Mouse (Mus musculus) myocyte (in vitro differentiated cells): ENCODE measurements around the gene Mt3. TPM values are rescaled to one million over a fixed set of nuclear protein-coding genes. Genes with fewer than 3 reads are reported as not detected.

Experiments
- H3K27me3 ChIP-seq: one replicate; pipeline ENCODE4 v1.6.1; 2011; ENCODE audit not compliant: control insufficient read depth, insufficient read depth, insufficient read length
- H3K36me3 ChIP-seq: one replicate; pipeline ENCODE4 v1.6.1; 2011; ENCODE audit not compliant: control insufficient read depth, insufficient read depth
- H3K4me2 ChIP-seq: one replicate; pipeline ENCODE4 v1.6.1; 2011; ENCODE audit warnings: low read depth, control low read depth
- H3K4me3 ChIP-seq: one replicate; pipeline ENCODE4 v1.5.1; 2011; ENCODE audit warnings: mild to moderate bottlenecking, control low read depth, moderate library complexity
- H3K79me2 ChIP-seq: one replicate; pipeline ENCODE4 v1.6.1; 2011; ENCODE audit not compliant: control insufficient read depth, insufficient read depth
- H3ac ChIP-seq: one replicate; pipeline ENCODE4 v1.6.1; 2011; ENCODE audit not compliant: control insufficient read depth, insufficient read length
- CEBPB ChIP-seq: IDR thresholded peaks from 2 replicates; pipeline ENCODE4 v1.6.1; 2011; ENCODE audit warnings: mild to moderate bottlenecking, moderate library complexity; ENCODE audit not compliant: poor library complexity, insufficient read depth, severe bottlenecking
- E2F4 ChIP-seq: IDR thresholded peaks from one replicate; pipeline ENCODE4 v1.6.1; 2011; ENCODE audit warnings: mild to moderate bottlenecking, control low read depth, moderate library complexity; ENCODE audit not compliant: insufficient read depth
- MAX ChIP-seq: IDR thresholded peaks from one replicate; pipeline ENCODE4 v1.6.1; 2011; ENCODE audit warnings: low read depth, mild to moderate bottlenecking, control low read depth
- MYOD1 ChIP-seq, 3 experiments: IDR thresholded peaks; one replicate each; pipeline ENCODE4 v1.6.1; 2011; ENCODE audit warnings: control low read depth in 2 of 3, low read depth in 2 of 3, mild to moderate bottlenecking in 2 of 3, moderate library complexity in 1 of 3; ENCODE audit not compliant: insufficient read length in 2 of 3, control insufficient read depth in 1 of 3
- MYOG ChIP-seq, 3 experiments: IDR thresholded peaks; one replicate each; pipeline ENCODE4 v1.6.1; 2011; ENCODE audit warnings: control low read depth in 2 of 3, low read depth in 2 of 3, mild to moderate bottlenecking in 2 of 3; ENCODE audit not compliant: insufficient read length in 2 of 3, control insufficient read depth in 1 of 3, insufficient read depth in 1 of 3
- POLR2A ChIP-seq: IDR thresholded peaks from one replicate; pipeline ENCODE4 v1.6.1; 2011; ENCODE audit warnings: low read depth, mild to moderate bottlenecking, control low read depth, moderate library complexity; ENCODE audit not compliant: insufficient read length
- POLR2AphosphoS2 ChIP-seq: IDR thresholded peaks from one replicate; pipeline ENCODE4 v1.6.1; 2011; ENCODE audit warnings: low read depth, control low read depth; ENCODE audit not compliant: insufficient read length
- REST ChIP-seq: IDR thresholded peaks from one replicate; pipeline ENCODE4 v1.6.1; 2011; ENCODE audit warnings: mild to moderate bottlenecking, control low read depth, moderate library complexity; ENCODE audit not compliant: insufficient read depth, insufficient read length
- SRF ChIP-seq: IDR thresholded peaks from one replicate; pipeline ENCODE4 v1.6.1; 2011; ENCODE audit warnings: low read depth; ENCODE audit not compliant: control insufficient read depth, insufficient read length
- TCF12 ChIP-seq: IDR thresholded peaks from one replicate; pipeline ENCODE4 v1.6.1; 2011; ENCODE audit warnings: mild to moderate bottlenecking, control low read depth; ENCODE audit not compliant: poor library complexity, insufficient read depth, severe bottlenecking
- TCF3 ChIP-seq: IDR thresholded peaks from one replicate; pipeline ENCODE4 v1.6.1; 2011; ENCODE audit warnings: low read depth, control low read depth; ENCODE audit not compliant: insufficient read length
- USF1 ChIP-seq: IDR thresholded peaks from one replicate; pipeline ENCODE4 v1.6.1; 2011; ENCODE audit warnings: low read depth, mild to moderate bottlenecking, control low read depth, moderate library complexity
- polyA plus RNA-seq: library from polyadenylated mRNA; unstranded; fragments of >200 nt; fragmentation: generic; extraction: Trizol; gene quantifications from one replicate; pipeline ENCODE4 v1.2.1, GENCODE M21; 2012; ENCODE audit warnings: missing spikeins

Mt3 gene
- polyA plus RNA-seq, 1 experiment: 0.32 TPM

GRCm38 (mm10) chr8:94110526-94111177, 41.8 kb upstream of the Mt3 start:
- H3K4me3 ChIP-seq: no peak overlapping the region
- TF ChIP-seq CEBPB (no peak), SRF (no peak), MYOD1 (IDR thresholded peaks at IDR 0.05; ENCODE audit: control insufficient read depth in 1 of 3, insufficient read length in 2 of 3, low read depth in 2 of 3) (peak in 1 of 3 experiments; percentile 17)
- no peak overlapping the region for H3ac ChIP-seq
- H3K79me2 ChIP-seq: no peaks in the 10 kb centered on the region
- H3K27me3 ChIP-seq: no peaks in the 10 kb centered on the region
- H3K36me3 ChIP-seq: no peaks in the 10 kb centered on the region
- no peak overlapping the region for H3K4me2 ChIP-seq

DNA sequence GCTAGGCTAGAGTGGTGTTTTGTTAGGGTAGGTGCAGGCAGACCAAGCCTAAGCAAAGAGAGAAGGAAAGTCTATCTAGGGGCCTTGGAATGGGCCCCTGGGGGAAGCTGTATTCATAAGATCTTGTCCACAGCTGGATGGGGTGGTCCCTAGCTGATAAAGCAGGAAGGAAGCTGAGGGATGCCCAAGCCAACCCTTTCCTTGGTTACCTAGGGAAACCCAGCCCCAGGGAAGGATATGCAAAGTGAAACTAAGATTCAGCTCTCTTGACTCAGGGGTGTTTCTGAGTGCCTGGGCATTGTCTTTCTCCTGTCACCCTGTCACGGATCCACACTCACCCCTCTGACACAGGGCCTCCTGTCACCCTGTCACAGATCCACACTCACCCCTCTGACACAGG, 39.0 kb upstream of the Mt3 start:
- H3K4me2 ChIP-seq: no peak overlapping the region
- no peaks in the 10 kb centered on the region for H3K36me3 ChIP-seq
- no peak overlapping the region for H3K4me3 ChIP-seq
- no peaks in the 10 kb centered on the region for H3K27me3 ChIP-seq
- H3ac ChIP-seq: no peak overlapping the region
- TF ChIP-seq POLR2A (no peak), USF1 (no peak), E2F4 (no peak), CEBPB (no peak), MYOG (IDR thresholded peaks at IDR 0.05; ENCODE audit: control insufficient read depth in 1 of 3, insufficient read depth in 1 of 3, insufficient read length in 2 of 3, low read depth in 2 of 3) (no peak), REST (no peak), TCF12 (no peak), POLR2AphosphoS2 (no peak), TCF3 (no peak), MYOD1 (IDR thresholded peaks at IDR 0.05; ENCODE audit: control insufficient read depth in 1 of 3, insufficient read length in 2 of 3, low read depth in 2 of 3) (no peak), SRF (no peak), MAX (no peak)
- H3K79me2 ChIP-seq: no peaks in the 10 kb centered on the region

DNA sequence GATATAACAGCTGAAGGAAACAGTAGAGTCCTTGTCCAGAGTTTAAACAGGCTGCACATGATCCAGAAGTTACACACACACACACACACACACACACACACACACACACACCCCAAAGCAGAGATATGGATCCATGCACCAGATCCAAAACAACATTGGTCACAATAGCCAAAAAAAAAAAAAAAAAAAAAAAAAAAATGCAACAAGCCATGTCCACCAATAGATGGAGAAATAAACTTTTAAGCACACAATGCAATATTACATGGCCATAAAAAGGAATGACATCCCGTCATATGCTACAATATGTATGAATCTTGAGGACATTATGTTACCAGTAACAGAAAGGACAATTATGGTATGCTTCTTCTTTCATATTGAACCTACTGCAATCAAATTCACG, 38.4 kb upstream of the Mt3 start:
- no peak overlapping the region for H3K4me2 ChIP-seq
- H3K27me3 ChIP-seq: no peaks in the 10 kb centered on the region
- no peak overlapping the region for H3K4me3 ChIP-seq
- TF ChIP-seq MYOD1 (IDR thresholded peaks at IDR 0.05; ENCODE audit: control insufficient read depth in 1 of 3, insufficient read length in 2 of 3, low read depth in 2 of 3): no peak
- no peak for TF ChIP-seq REST
- TF ChIP-seq MYOG (IDR thresholded peaks at IDR 0.05; ENCODE audit: control insufficient read depth in 1 of 3, insufficient read depth in 1 of 3, insufficient read length in 2 of 3, low read depth in 2 of 3): no peak
- no peak for TF ChIP-seq SRF
- TF ChIP-seq POLR2AphosphoS2: no peak
- TF ChIP-seq E2F4: no peak
- TF ChIP-seq MAX: no peak
- TF ChIP-seq POLR2A: no peak
- no peak for TF ChIP-seq TCF12
- no peak for TF ChIP-seq USF1
- no peak for TF ChIP-seq CEBPB
- no peak for TF ChIP-seq TCF3
- no peak overlapping the region for H3ac ChIP-seq
- no peaks in the 10 kb centered on the region for H3K36me3 ChIP-seq
- no peaks in the 10 kb centered on the region for H3K79me2 ChIP-seq

DNA sequence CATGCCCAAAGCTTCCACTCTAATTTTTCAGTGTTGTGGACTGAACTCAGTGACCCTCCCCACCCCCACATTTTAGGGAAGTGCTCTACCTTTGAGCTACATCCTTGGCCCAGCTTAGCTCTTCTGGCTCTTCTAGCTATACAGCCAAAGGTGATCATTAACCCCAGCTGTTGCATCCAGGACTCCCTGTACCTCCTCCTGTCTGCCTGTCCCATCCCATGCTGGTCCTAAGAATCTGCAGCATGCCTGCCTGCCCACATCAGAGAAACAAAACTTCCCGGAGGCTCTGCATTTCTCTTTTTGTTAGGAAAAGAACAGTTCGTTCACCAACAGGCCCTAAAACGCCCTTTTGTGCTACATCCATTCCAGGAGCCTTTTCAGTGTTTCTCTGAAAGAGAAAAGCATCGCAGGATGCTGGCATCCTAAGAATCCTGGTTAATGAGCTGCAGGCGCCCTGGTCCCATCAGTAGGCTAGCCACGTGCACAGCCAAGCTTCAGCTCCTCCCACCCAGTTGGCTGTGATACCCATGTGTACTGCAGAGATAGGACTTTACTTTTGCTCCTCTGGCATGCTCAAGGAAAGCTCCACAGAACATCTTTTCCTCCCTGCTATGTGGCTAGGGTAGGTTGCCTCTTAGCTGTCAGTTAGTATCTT, 33.5 kb upstream of the Mt3 start:
- no peak for TF ChIP-seq TCF3
- TF ChIP-seq REST: no peak
- no peak for TF ChIP-seq POLR2A
- TF ChIP-seq MAX: no peak
- TF ChIP-seq POLR2AphosphoS2: no peak
- TF ChIP-seq MYOD1 (IDR thresholded peaks at IDR 0.05; ENCODE audit: control insufficient read depth in 1 of 3, insufficient read length in 2 of 3, low read depth in 2 of 3): no peak
- no peak for TF ChIP-seq CEBPB
- TF ChIP-seq USF1: no peak
- TF ChIP-seq E2F4: no peak
- no peak for TF ChIP-seq TCF12
- no peak for TF ChIP-seq MYOG (IDR thresholded peaks at IDR 0.05; ENCODE audit: control insufficient read depth in 1 of 3, insufficient read depth in 1 of 3, insufficient read length in 2 of 3, low read depth in 2 of 3)
- TF ChIP-seq SRF: no peak
- no peaks in the 10 kb centered on the region for H3K27me3 ChIP-seq
- no peak overlapping the region for H3K4me3 ChIP-seq
- no peaks in the 10 kb centered on the region for H3K36me3 ChIP-seq
- no peak overlapping the region for H3K4me2 ChIP-seq
- H3K79me2 ChIP-seq: no peaks in the 10 kb centered on the region
- no peak overlapping the region for H3ac ChIP-seq
